Mouse (Mus musculus): Measurements from ENCODE around the gene Rbm20.

DNA sequence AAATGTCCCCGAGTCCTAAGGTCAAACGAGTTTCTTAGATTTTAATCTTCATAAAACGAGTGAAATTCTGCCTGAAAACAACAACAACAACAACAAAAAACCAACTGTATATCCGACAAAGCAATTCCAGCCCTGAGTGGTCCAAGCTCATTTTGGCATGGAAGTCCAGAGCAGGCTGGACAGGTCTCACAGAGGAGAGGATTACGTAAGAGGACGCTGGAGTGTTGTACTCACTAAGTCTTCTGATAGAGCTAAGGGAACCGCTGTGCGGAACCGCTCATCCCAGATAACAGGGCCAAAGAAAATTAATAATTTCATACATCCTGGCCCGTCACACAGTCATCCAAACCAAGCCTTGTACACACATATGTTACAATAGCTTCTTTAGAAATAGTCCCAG is 120.7 kb downstream of the Rbm20 start:
- no peak for TF ChIP-seq MAZ (IDR thresholded peaks at IDR 0.05; ENCODE audit: low read depth, low read length)
- TF ChIP-seq CTCF (IDR thresholded peaks at IDR 0.05 in 2 of 3, conservative IDR thresholded peaks at IDR 0.05 in 1 of 3; ENCODE audit: control insufficient read depth in 1 of 3, insufficient read depth in 1 of 3, low read depth in 2 of 3, low read length in 3 of 3, poor library complexity in 1 of 3, severe bottlenecking in 1 of 3), result no peak
- TF ChIP-seq MAX (IDR thresholded peaks at IDR 0.05; ENCODE audit: low read length), result no peak
- no peak for TF ChIP-seq RAD21 (IDR thresholded peaks at IDR 0.05; ENCODE audit: low read depth, low read length)
- TF ChIP-seq POLR2AphosphoS2 (IDR thresholded peaks at IDR 0.05; ENCODE audit: low read length), result no peak
- no peak for TF ChIP-seq JUND (IDR thresholded peaks at IDR 0.05; ENCODE audit: low read depth, low read length)

Measured in MEL (cell line).